Mouse (Mus musculus) spleen, postnatal 4 days (tissue): ENCODE results near the gene BC061212.
"Not testable (repeated sequence)": the region's sequence is repeated elsewhere in the genome, so short reads cannot be mapped to it uniquely, and the experiment has no call there.

Experiments
- DNase-seq, 2 experiments: peaks; one replicate each; pipeline ENCODE4 v3.0.0; 2022; ENCODE audit warnings: low spot score in 2 of 2

Gene BC061212

DNA sequence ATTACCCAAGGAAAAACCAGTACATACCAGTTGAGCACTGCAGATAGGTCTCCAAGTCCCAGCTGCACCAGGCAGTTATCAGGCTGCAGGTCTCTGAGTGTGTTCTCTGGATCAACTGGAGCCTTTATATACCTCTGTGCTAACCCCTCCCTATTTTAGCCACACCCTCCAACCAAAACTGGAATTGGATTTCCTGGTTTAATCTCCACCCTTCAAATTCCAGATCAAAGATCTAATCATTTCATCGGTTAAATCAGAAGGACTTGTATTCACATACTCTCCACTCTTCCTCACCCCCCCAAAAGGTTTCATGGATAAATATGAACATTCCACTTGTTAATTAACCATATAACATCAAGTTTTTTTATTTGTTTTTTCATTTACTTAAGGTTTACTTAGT lies at the start of gene BC061212:
TSS of gene BC061212 (minus strand) at position 101 of the 400 bp plus-strand sequence.
- not testable (repeated sequence) for DNase-seq

DNA sequence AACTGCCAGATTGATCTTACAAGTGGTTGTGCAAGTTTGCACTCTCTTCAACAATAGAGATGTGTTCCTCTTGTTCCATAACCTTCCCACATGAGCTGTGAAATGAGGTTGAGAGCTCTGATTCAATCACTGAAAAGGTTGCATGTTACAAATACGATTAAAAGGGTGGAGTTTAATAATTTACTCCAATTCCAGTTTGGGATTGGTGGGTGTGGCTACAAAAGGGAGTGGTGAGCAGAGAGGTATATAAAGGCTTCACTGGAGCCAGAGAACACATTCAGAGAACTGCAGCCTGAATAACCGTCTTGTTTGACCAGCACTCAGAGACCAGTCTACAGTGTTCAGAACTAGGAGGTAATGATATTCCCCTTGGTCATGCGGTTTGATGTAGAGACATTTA lies 5.7 kb upstream of the BC061212 start, which contains the start of gene Gm6351:
TSS of gene Gm6351 (plus strand) at position 301 of the 400 bp plus-strand sequence.
- not testable (repeated sequence) for DNase-seq
